Mouse (Mus musculus) kidney, embryonic 14.5 days (tissue): ENCODE data around the gene Rpl36a. TPM values are rescaled to one million over a fixed set of nuclear protein-coding genes. Genes with fewer than 3 reads are reported as not detected.

Experiments
- ATAC-seq: fragments of 200-750 bp; cut with Nextera tagmentation; 2 replicates; pipeline ENCODE4 v1.8.0; 2017; ENCODE audit warnings: moderate number of reproducible peaks, mild to moderate bottlenecking, moderate TSS enrichment, moderate library complexity; ENCODE audit not compliant: low FRiP score, low TSS enrichment
- H3K27ac ChIP-seq: fragments of 300-500 bp; sonication (generic); 2 replicates; pipeline ENCODE4 v1.5.1; 2014; ENCODE audit warnings: low read depth, mild to moderate bottlenecking, low read length, moderate library complexity, mixed read lengths
- H3K27me3 ChIP-seq: fragments of 300-500 bp; sonication (generic); 2 replicates; pipeline ENCODE4 v1.6.1; 2014; ENCODE audit warnings: mild to moderate bottlenecking, low read length; ENCODE audit not compliant: control insufficient read depth, insufficient read depth
- H3K36me3 ChIP-seq: fragments of 300-500 bp; sonication (generic); 2 replicates; pipeline ENCODE4 v1.6.1; 2014; ENCODE audit warnings: low read length, mixed read lengths; ENCODE audit not compliant: control insufficient read depth, insufficient read depth
- H3K4me1 ChIP-seq: fragments of 300-500 bp; sonication (generic); 2 replicates; pipeline ENCODE4 v1.6.1; 2014; ENCODE audit warnings: low read length, mixed read lengths; ENCODE audit not compliant: control insufficient read depth, insufficient read depth
- H3K4me2 ChIP-seq: fragments of 300-500 bp; sonication (generic); replicated peaks from 2 replicates; pipeline ENCODE4 v1.6.1; 2014; ENCODE audit warnings: low read depth, mild to moderate bottlenecking, low read length
- H3K4me3 ChIP-seq: fragments of 300-500 bp; sonication (generic); 2 replicates; pipeline ENCODE4 v1.5.1; 2014; ENCODE audit warnings: mild to moderate bottlenecking, low read length
- H3K9ac ChIP-seq: fragments of 300-500 bp; sonication (generic); 2 replicates; pipeline ENCODE4 v1.6.1; 2014; ENCODE audit warnings: low read depth, mild to moderate bottlenecking, low read length, moderate library complexity
- H3K9me3 ChIP-seq: fragments of 300-500 bp; sonication (generic); 2 replicates; pipeline ENCODE4 v1.6.1; 2016; ENCODE audit warnings: low read length; ENCODE audit not compliant: control insufficient read depth
- WGBS: fragments of 180-500 bp; shearing (Covaris S2); extraction: QIAGEN DNeasy Blood & Tissue Kit; methylation state at CpG from one replicate; pipeline ENCODE4 v1.1.7; 2014; 5-methylcytosine and 5-hydroxymethylcytosine counted together
- polyA plus RNA-seq: library from polyadenylated mRNA; unstranded; fragments of >200 nt; fragmentation: Nextera tagmentation; extraction: Ambion mirVana; gene quantifications from 2 replicates; pipeline ENCODE4 v1.2.1, GENCODE M21; 2014

Gene Rpl36a
- polyA plus RNA-seq, 1 experiment from 2014 or later = 515 TPM

DNA sequence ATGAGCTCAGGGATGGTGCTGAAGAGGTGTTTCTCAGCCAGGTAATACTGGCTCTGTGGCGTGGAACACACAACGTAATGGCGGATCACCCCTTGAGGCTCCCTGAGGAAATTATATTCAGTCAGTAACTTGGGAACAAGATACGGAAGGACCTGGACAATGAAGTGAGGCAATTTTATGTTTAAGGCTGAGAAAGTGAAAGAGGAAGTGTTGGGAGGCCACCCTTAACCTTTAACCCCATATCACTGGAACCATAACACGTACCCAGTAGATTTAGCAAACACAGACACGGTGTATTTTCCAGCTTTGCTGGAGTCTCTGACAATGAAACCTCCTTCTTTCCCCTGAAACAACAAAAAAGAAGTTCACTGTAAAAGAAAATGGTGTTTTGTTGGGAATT, 31.0 kb upstream of the Rpl36a start:
- 75% methylated on average over 6 of the region's 6 CpGs for WGBS
- no peaks in the 10 kb centered on the region for H3K9me3 ChIP-seq
- no peaks in the 10 kb centered on the region for H3K4me1 ChIP-seq
- no peak for ATAC-seq
- no peak overlapping the region for H3K9ac ChIP-seq
- H3K36me3 ChIP-seq = no peaks in the 10 kb centered on the region
- H3K27ac ChIP-seq = no peak overlapping the region
- H3K27me3 ChIP-seq = no peaks in the 10 kb centered on the region
- no peak overlapping the region for H3K4me3 ChIP-seq
- H3K4me2 ChIP-seq = no peak overlapping the region

DNA sequence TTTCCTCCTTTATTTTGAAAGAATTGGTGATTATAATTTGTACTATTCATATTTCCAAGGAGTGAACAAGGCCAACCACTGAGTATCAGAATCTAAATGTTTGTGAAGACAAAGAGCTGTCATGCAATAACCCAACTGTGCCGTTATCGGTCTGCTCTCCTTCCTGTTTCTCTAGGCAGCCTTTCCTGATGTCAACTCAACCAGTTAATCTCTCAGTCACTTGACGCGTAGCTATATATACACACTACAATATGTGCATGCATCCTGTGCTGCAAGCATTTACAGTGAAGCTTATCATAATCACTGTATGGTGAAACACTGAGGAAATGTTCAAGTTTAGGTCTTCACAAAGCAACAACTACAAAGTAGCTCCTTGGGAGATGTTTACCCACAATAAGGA, 21.1 kb upstream of the Rpl36a start:
- Histone ChIP-seq H3K9me3 (no peaks in the 10 kb centered on the region), H3K4me3 (no peak overlapping the region), H3K4me2 (no peak overlapping the region), H3K9ac (no peak overlapping the region), H3K4me1 (no peaks in the 10 kb centered on the region), H3K27me3 (no peaks in the 10 kb centered on the region; the same call in 1 of the 2 replicates), H3K36me3 (no peaks in the 10 kb centered on the region), H3K27ac (no peak overlapping the region)
- WGBS = 84% methylated on average over 4 of the region's 4 CpGs
- no peak for ATAC-seq

DNA sequence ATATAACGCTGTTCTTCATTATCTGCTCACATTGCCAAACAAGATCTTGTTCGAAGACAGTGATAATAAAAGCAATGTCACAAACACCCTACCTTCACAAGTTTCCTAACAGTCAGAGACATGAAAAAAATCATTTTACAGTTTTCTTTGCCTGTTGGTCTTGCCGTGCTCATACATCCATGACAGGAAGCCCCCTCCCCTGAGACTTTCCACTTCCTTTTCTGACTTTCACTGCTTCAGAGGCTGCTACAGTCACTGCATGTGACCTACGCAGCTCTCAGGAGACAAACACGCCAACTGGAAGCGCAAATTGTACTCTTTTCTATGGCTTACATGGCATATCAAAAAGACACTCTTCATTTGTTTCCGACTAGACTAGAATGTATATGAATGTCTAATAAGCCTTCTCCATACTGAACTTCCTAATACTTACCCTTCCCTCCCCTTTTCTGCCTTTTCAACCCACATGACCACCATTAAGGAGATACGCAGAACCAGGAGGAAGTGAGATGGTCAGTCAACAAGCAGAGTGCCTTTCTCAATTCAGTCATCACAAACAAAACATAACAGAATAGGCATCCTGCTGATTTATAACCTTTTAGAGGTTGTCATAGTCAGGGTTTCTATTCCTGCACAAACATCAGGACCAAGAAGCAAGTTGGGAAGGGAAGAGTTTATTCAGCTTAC, 18.8 kb upstream of the Rpl36a start:
- Histone ChIP-seq H3K36me3 (no peaks in the 10 kb centered on the region), H3K27ac (no peak overlapping the region), H3K4me2 (no peak overlapping the region), H3K9me3 (no peaks in the 10 kb centered on the region), H3K4me3 (no peak overlapping the region), H3K9ac (no peak overlapping the region), H3K27me3 (no peaks in the 10 kb centered on the region; the same call in 1 of the 2 replicates), H3K4me1 (no peaks in the 10 kb centered on the region)
- 82% methylated on average over 8 of the region's 8 CpGs for WGBS
- no peak for ATAC-seq

DNA sequence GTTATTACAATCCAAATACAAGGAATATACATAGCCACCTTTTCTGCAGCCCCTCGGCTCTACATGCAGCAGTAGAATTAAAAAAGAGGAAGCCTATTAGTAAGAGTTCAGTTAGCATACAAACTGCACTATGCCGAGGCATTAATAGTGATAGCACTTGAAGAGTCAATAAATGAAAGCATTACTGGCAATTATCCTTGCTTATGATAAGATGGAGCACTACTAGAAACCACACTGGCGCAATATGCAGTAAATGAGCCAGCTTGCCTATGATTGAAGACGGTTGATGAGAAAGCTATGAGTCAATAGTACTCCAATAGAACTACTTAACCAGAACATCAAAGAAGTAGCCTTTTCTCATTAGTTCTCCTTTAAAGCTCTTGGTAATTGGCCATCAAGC, 7.6 kb upstream of the Rpl36a start:
- H3K27me3 ChIP-seq = no peaks in the 10 kb centered on the region
- H3K4me1 ChIP-seq = no peaks in the 10 kb centered on the region
- H3K9me3 ChIP-seq = no peaks in the 10 kb centered on the region
- no peak overlapping the region for H3K9ac ChIP-seq
- WGBS = 80% methylated on average over 4 of the region's 4 CpGs
- no peak overlapping the region for H3K4me2 ChIP-seq
- no peak overlapping the region for H3K4me3 ChIP-seq
- H3K36me3 ChIP-seq = no peaks in the 10 kb centered on the region
- ATAC-seq = no peak
- H3K27ac ChIP-seq = no peak overlapping the region

DNA sequence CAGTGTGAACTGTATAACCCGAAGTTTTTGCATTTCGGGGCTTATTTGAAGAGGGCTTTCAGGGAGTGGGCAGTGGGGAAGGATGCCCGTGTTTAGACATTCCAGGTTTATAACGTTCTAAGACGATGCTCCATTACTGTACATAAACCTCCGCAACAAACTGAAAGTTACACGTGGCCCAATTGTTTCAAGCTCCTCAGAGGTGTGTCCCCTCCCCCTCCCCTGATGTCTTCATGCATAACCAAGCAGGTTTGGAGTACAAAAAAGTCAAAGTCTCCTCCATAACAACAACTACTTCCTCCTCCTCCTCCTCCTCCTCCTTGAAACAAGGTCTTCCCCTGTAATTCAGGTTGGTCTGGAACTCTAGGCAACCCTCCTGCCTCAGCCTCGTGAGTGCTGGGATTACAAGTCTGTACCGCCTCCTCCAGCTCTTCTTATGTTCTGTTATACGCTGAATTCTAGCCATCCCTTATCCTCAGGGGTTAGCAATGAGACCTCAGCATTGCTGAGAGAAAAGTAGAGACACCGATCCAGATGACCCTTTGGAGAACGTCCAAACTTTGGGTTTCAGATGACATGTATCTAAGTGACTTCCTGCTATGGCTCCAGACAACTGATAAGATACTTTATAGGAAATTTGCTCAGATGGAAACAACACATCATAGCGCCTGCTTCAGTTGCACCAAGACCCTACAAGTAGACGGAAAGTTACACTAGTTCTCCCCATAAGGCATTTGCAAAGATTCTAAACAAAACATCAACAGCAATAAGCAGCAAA, 4.7 kb upstream of the Rpl36a start:
- H3K36me3 ChIP-seq = no peaks in the 10 kb centered on the region
- H3K27me3 ChIP-seq = no peaks in the 10 kb centered on the region
- no peak overlapping the region for H3K4me2 ChIP-seq
- H3K4me3 ChIP-seq = no peak overlapping the region
- H3K9ac ChIP-seq = no peak overlapping the region
- no peaks in the 10 kb centered on the region for H3K9me3 ChIP-seq
- H3K27ac ChIP-seq = no peak overlapping the region
- H3K4me1 ChIP-seq = no peaks in the 10 kb centered on the region
- WGBS = 83% methylated on average over 14 of the region's 14 CpGs
- ATAC-seq = no peak

DNA sequence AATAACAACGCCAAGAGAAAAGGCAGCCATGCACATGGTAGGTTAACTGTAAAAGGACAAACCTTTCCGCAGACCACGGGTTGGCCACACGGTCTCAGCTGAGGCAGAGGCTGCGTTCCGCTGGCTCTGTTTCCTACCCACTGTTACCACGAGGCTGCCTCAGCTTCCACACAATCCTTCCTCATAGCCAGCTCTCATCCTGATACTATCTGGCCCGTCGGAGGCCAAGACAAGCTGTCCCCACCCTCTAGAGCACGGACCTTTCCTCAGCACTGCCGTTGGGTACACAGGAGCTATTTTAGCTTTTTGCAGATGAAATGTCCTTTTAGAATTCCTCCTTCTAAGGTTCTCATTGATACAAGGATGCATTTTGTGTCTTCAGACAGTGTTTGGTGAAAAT, 3.2 kb upstream of the Rpl36a start:
- H3K27me3 ChIP-seq = no peaks in the 10 kb centered on the region
- ATAC-seq = no peak
- 81% methylated on average over 11 of the region's 11 CpGs for WGBS

DNA sequence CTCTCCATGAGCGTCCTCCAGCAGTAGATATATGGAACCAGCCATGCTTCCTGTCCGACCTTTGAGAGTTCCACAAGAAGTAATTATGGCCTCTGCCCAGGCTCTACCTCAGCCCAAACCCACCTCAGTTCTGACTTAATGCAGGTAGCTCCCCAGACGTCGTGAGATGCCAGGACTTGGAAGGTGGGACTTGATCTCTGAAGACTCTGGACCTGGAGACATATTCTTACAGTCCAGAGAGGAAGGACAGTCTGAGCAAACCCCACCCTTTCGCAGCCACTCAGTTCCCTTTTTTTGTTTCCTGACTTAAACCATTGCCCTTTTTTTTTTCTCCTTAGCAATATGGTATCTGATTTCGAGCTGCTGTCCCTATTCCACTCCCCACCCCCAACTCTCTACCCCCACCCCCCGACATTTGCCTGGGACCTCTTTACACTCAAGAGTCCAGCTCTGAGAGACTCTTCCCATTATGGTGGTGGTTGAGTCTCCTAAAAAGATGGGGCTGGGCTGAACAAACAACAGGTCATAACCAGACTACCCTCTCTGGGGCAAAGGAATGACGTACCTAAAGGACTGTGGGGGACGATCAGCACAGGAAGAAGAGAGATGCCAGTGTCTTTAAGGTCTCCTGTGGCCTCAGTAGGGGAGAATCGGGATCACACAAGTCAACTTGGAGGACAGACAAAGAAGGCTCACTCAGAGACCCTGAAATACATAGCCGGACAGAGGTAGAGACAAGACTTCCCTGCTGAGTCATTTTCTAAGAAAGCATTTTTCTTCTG, 2.4 kb upstream of the Rpl36a start, which contains the start of gene Btk:
Btk (minus strand) TSS at position 683 of the 782 bp plus-strand sequence.
- Histone ChIP-seq H3K4me2 (no peak within 1 kb of the TSS), H3K4me1 (no peaks in the 10 kb centered on the region), H3K36me3 (peaks cover 2% of the 10 kb centered on the region; the same call in 1 of the 2 replicates), H3K9me3 (no peaks in the 10 kb centered on the region), H3K27ac (no peak within 1 kb of the TSS), H3K9ac (no peak within 1 kb of the TSS), H3K4me3 (no peak within 1 kb of the TSS), H3K27me3 (no peaks in the 10 kb centered on the region)
- no peak for ATAC-seq
- WGBS = 84% methylated on average over 11 of the region's 11 CpGs

More for the DNA sequence above, 3.2 kb upstream of the Rpl36a start:
- Histone ChIP-seq H3K4me1 (no peaks in the 10 kb centered on the region), H3K4me2 (no peak overlapping the region), H3K4me3 (no peak overlapping the region), H3K36me3 (no peaks in the 10 kb centered on the region), H3K9ac (no peak overlapping the region), H3K27ac (no peak overlapping the region), H3K9me3 (no peaks in the 10 kb centered on the region)

DNA sequence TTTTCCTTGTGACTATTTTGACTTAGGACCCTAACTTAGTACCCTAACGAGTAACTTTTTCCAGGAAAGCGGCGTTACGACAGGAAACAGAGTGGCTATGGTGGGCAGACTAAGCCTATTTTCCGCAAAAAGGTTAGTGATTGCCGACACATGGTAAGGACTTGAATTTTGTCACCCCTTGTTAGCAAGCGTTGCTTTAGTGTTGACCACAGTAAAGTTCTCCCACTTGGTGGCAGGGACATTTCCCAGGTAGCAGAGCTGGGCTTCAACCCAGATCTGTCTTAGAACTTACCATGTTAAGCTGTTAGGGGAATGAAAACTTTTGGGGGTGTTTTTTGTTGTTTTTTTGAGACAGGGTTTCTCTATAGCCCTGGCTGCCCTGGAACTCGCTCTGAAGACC, 993 bp downstream of the Rpl36a start:
- ATAC-seq = no peak
- WGBS = 39% methylated on average over 8 of the region's 8 CpGs
- Histone ChIP-seq H3K36me3 (peaks cover 2% of the 10 kb centered on the region; the same call in 1 of the 2 replicates), H3K9ac (peak overlapping the region; percentile 78), H3K4me3 (peak overlapping the region; percentile 55), H3K9me3 (no peaks in the 10 kb centered on the region), H3K27ac (no peak overlapping the region), H3K4me1 (no peaks in the 10 kb centered on the region), H3K4me2 (peak overlapping the region; percentile 43), H3K27me3 (no peaks in the 10 kb centered on the region)
